Mouse (Mus musculus): Measurements from ENCODE around the gene Khdc3. TPM values are rescaled to one million over a fixed set of nuclear protein-coding genes. Genes with fewer than 3 reads are reported as not detected.

Gene Khdc3
- polyA plus RNA-seq, 1 experiment from 2014 or later, result 0.12 TPM

DNA sequence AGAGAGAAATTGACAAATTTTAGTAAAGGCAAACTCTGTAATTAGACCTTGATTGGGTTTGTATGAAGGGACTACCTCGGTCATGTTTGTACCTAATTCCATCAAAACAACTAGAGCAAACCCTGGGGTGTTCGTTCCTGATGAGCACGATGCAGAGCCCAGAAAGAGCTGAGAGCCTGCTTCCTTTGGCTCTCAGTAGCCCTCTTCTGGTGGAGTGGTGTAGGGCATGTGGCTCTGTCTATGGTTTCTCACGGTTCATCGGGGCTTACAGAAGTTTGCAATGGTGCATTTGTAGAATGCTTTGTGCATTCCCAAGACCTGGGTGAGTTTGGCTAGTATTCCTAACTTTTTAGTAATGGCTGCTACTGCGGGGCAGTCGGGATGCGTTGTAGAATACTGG is 20.1 kb downstream of the Khdc3 start:
- no peaks in the 10 kb centered on the region for H3K4me1 ChIP-seq (ENCODE audit: insufficient read depth, low read depth, low read length)
- no peak overlapping the region for H3K4me3 ChIP-seq (ENCODE audit: low read depth, low read length)
- no peak overlapping the region for H3K9ac ChIP-seq (replicated peaks; ENCODE audit: low read depth)
- peak; percentile 21 for DNase-seq (ENCODE audit: low spot score)
- H3K27ac ChIP-seq (ENCODE audit: low read length), result no peak overlapping the region
- no peak for ATAC-seq
- H3K9me3 ChIP-seq (ENCODE audit: low read length), result no peaks in the 10 kb centered on the region
- peaks cover 39% of the 10 kb centered on the region for H3K36me3 ChIP-seq (ENCODE audit: insufficient read depth, low read length)
- no peaks in the 10 kb centered on the region for H3K27me3 ChIP-seq (replicated peaks; ENCODE audit: insufficient read depth, low read length)
- TF ChIP-seq EP300 (IDR thresholded peaks at IDR 0.05) (no peak), CTCF (IDR thresholded peaks at IDR 0.05) (peak; percentile 70)
- no peak overlapping the region for H3K4me2 ChIP-seq (replicated peaks; ENCODE audit: low read depth, low read length)
- WGBS, result 69% methylated on average over 8 of the region's 8 CpGs

DNA sequence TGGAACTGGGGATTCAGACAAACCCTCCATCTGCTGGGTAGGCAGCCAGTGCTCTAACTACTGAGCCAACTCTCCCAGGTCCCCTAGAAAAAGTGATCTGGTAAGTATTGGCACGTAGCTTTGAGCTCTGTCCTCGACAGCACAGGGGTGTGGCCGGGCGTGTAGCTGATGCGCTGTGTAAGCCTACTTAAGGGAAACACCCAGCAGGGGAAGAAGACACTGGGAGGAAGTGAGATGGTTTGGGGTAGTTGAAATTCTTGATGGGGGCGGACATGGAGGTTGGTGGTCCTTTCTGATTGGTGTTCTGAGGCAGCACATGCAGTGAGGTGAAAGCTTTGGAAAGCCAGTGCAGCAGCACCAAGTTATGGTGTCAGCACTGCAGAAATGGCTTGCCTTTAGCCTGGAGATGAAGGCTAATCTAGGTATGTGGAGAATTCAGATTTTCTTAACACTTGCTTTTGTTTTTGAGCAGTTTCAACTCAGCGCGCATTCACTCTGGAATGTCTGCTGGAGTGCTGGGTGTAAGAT is 23.5 kb downstream of the Khdc3 start:
- no peak for TF ChIP-seq CTCF (IDR thresholded peaks at IDR 0.05)
- TF ChIP-seq EP300 (IDR thresholded peaks at IDR 0.05), result no peak
- Histone ChIP-seq H3K9ac (replicated peaks; ENCODE audit: low read depth) (no peak overlapping the region), H3K9me3 (ENCODE audit: low read length) (no peaks in the 10 kb centered on the region), H3K27me3 (replicated peaks; ENCODE audit: insufficient read depth, low read length) (no peaks in the 10 kb centered on the region), H3K36me3 (ENCODE audit: insufficient read depth, low read length) (peaks cover 39% of the 10 kb centered on the region), H3K27ac (ENCODE audit: low read length) (no peak overlapping the region), H3K4me3 (ENCODE audit: low read depth, low read length) (no peak overlapping the region), H3K4me2 (replicated peaks; ENCODE audit: low read depth, low read length) (no peak overlapping the region), H3K4me1 (ENCODE audit: insufficient read depth, low read depth, low read length) (no peaks in the 10 kb centered on the region)
- WGBS, result 88% methylated on average over 8 of the region's 8 CpGs
- ATAC-seq (no peak), DNase-seq (ENCODE audit: low spot score) (no peak)

DNA sequence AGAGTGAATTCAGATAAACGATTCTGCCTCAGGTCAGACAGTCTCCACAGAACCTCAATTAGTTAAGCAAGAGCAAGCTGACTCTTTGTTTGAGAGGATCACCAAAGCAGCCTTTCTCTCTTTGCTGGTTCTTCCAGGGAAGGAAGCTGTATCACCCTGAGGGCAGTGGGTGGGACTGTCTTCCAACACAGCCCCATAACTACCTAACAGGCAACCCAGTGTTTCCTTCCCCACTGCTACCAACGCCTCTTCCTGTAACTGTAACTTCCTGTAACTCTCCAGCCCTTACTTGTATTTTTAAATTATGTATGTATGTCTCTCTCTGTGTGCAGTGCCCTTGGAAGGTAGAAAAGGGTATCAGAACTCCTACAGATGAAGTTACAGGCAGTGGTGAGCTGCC is 25.8 kb downstream of the Khdc3 start:
- DNase-seq (ENCODE audit: low spot score) (no peak), ATAC-seq (no peak)
- 70% methylated on average over 2 of the region's 2 CpGs for WGBS
- Histone ChIP-seq H3K9ac (replicated peaks; ENCODE audit: low read depth) (no peak overlapping the region), H3K4me2 (replicated peaks; ENCODE audit: low read depth, low read length) (no peak overlapping the region), H3K27me3 (replicated peaks; ENCODE audit: insufficient read depth, low read length) (no peaks in the 10 kb centered on the region), H3K9me3 (ENCODE audit: low read length) (no peaks in the 10 kb centered on the region), H3K27ac (ENCODE audit: low read length) (no peak overlapping the region), H3K36me3 (ENCODE audit: insufficient read depth, low read length) (peaks cover 22% of the 10 kb centered on the region), H3K4me1 (ENCODE audit: insufficient read depth, low read depth, low read length) (no peaks in the 10 kb centered on the region), H3K4me3 (ENCODE audit: low read depth, low read length) (no peak overlapping the region)
- no peak for TF ChIP-seq CTCF (IDR thresholded peaks at IDR 0.05)
- TF ChIP-seq EP300 (IDR thresholded peaks at IDR 0.05), result no peak

DNA sequence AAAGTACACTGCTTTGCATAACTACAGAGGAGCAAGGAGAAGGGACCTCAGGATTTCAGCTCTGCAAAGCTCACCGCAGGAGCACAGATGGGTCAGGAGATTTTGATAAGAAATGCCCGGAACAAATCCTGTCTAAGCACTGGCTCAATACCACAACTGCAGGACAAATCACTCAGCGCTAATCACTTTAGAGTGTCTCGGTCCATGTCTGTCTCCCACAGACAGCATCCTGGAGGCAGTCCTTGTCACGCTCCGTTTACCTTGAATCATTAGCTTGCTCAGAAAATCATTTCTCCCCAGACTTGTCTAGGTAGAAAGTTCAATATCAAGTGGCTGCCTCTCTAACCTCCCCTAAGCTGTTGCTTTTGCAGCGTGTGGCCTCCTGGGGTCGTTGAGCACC is 28.2 kb downstream of the Khdc3 start:
- H3K4me1 ChIP-seq (ENCODE audit: insufficient read depth, low read depth, low read length), result no peaks in the 10 kb centered on the region
- H3K27me3 ChIP-seq (replicated peaks; ENCODE audit: insufficient read depth, low read length), result no peaks in the 10 kb centered on the region
- no peak overlapping the region for H3K4me2 ChIP-seq (replicated peaks; ENCODE audit: low read depth, low read length)
- no peak overlapping the region for H3K9ac ChIP-seq (replicated peaks; ENCODE audit: low read depth)
- WGBS, result 78% methylated on average over 8 of the region's 8 CpGs
- H3K36me3 ChIP-seq (ENCODE audit: insufficient read depth, low read length), result peaks cover 10% of the 10 kb centered on the region
- H3K9me3 ChIP-seq (ENCODE audit: low read length), result no peaks in the 10 kb centered on the region
- no peak overlapping the region for H3K4me3 ChIP-seq (ENCODE audit: low read depth, low read length)
- no peak for TF ChIP-seq EP300 (IDR thresholded peaks at IDR 0.05)
- no peak for TF ChIP-seq CTCF (IDR thresholded peaks at IDR 0.05)
- ATAC-seq, result no peak
- no peak for DNase-seq (ENCODE audit: low spot score)
- H3K27ac ChIP-seq (ENCODE audit: low read length), result no peak overlapping the region

DNA sequence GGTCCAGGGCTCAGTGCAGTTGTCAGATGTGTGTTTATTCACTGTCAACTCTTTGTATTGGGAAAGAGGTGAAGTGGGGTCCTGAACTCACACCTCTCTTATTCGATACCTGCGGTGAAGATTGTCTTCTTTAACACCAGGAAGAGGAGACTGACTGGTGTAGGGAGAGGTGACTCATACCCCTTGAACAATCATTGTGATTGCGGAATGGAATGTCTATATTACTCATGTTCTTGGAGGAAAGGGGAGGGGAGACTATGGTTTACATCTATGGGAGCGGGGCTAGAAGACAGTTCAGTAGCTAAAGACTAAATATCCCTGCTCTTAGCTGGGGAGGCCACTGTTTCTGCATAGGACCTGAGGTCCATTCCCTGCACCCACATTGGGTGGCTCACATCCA is 28.9 kb downstream of the Khdc3 start:
- 45% methylated on average over 4 of the region's 4 CpGs for WGBS
- H3K4me3 ChIP-seq (ENCODE audit: low read depth, low read length), result no peak overlapping the region
- peaks cover 5% of the 10 kb centered on the region; the same call in 1 of the 2 replicates for H3K36me3 ChIP-seq (ENCODE audit: insufficient read depth, low read length)
- TF ChIP-seq EP300 (IDR thresholded peaks at IDR 0.05), result no peak
- TF ChIP-seq CTCF (IDR thresholded peaks at IDR 0.05), result no peak
- no peaks in the 10 kb centered on the region for H3K9me3 ChIP-seq (ENCODE audit: low read length)
- no peak overlapping the region for H3K27ac ChIP-seq (ENCODE audit: low read length)
- peak; percentile 57 for DNase-seq (ENCODE audit: low spot score)
- H3K4me2 ChIP-seq (replicated peaks; ENCODE audit: low read depth, low read length), result no peak overlapping the region
- no peak for ATAC-seq
- H3K9ac ChIP-seq (replicated peaks; ENCODE audit: low read depth), result no peak overlapping the region
- no peaks in the 10 kb centered on the region for H3K4me1 ChIP-seq (ENCODE audit: insufficient read depth, low read depth, low read length)
- no peaks in the 10 kb centered on the region for H3K27me3 ChIP-seq (replicated peaks; ENCODE audit: insufficient read depth, low read length)

DNA sequence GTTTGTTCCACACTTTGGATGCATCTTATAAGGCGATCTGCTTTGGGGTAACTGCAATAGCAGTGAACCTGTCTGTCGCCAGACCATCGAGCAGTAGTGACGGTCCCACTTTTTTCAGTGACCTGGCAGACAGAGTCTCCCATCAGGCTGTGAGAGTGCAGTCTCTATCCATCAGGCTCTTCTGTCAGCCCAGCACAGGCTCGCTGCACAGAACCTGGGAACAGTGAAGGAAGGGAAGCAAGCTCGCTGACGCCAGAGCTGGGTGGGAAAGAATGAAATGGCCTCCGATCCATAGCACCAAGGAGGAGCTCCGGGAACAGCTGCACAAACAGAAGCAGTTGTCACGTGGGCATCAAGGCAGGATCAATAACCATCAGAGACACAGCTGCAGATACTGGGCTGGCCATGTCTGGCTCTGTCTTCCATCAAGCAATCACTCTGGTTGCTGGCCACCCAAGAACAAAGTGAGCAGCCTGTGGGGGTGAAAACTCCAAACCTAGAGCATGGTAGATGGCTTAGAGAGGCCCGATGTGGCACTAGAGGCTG is 35.8 kb downstream of the Khdc3 start:
- no peak overlapping the region for H3K27ac ChIP-seq (ENCODE audit: low read length)
- H3K9me3 ChIP-seq (ENCODE audit: low read length), result no peaks in the 10 kb centered on the region
- no peaks in the 10 kb centered on the region for H3K4me1 ChIP-seq (ENCODE audit: insufficient read depth, low read depth, low read length)
- H3K27me3 ChIP-seq (replicated peaks; ENCODE audit: insufficient read depth, low read length), result no peaks in the 10 kb centered on the region
- DNase-seq (ENCODE audit: low spot score), result no peak
- H3K4me2 ChIP-seq (replicated peaks; ENCODE audit: low read depth, low read length), result no peak overlapping the region
- H3K9ac ChIP-seq (replicated peaks; ENCODE audit: low read depth), result no peak overlapping the region
- no peaks in the 10 kb centered on the region for H3K36me3 ChIP-seq (ENCODE audit: insufficient read depth, low read length)
- TF ChIP-seq CTCF (IDR thresholded peaks at IDR 0.05), result no peak
- TF ChIP-seq EP300 (IDR thresholded peaks at IDR 0.05), result no peak
- no peak overlapping the region for H3K4me3 ChIP-seq (ENCODE audit: low read depth, low read length)
- 54% methylated on average over 11 of the region's 11 CpGs for WGBS
- no peak for ATAC-seq

Other genes starting within 250 kb of the Khdc3 start
- 1.8 TPM in 2 replicates for gene Pygo1, start 176.2 kb upstream of the Khdc3 start, polyA plus RNA-seq (2015; fragmentation: Nextera tagmentation; extraction: Ambion mirVana)
- gene Dyx1c1, start 143.1 kb upstream of the Khdc3 start, polyA plus RNA-seq (2015; fragmentation: Nextera tagmentation; extraction: Ambion mirVana), result 2.4 and 3.4 TPM in 2 replicates
- not detected in 2 replicates for gene Gm44503, start 143.0 kb upstream of the Khdc3 start, polyA plus RNA-seq (2015; fragmentation: Nextera tagmentation; extraction: Ambion mirVana)
- gene Ccpg1os, start 116.5 kb upstream of the Khdc3 start, polyA plus RNA-seq (2015; fragmentation: Nextera tagmentation; extraction: Ambion mirVana), result 31.2 and 38.3 TPM in 2 replicates
- 56.0 and 62.6 TPM in 2 replicates for gene Ccpg1, start 116.4 kb upstream of the Khdc3 start, polyA plus RNA-seq (2015; fragmentation: Nextera tagmentation; extraction: Ambion mirVana)
- gene Pigb, start 61.5 kb upstream of the Khdc3 start, polyA plus RNA-seq (2015; fragmentation: Nextera tagmentation; extraction: Ambion mirVana), result 5.5 and 6.5 TPM in 2 replicates
- gene Rab27a, start 57.0 kb upstream of the Khdc3 start, polyA plus RNA-seq (2015; fragmentation: Nextera tagmentation; extraction: Ambion mirVana), result 41.6 and 48.7 TPM in 2 replicates
- gene Gm20509, start 634 bp downstream of the Khdc3 start, polyA plus RNA-seq (2015; fragmentation: Nextera tagmentation; extraction: Ambion mirVana), result not detected in 2 replicates
- 58.8 and 59.8 TPM in 2 replicates for gene Rsl24d1, start 11.6 kb downstream of the Khdc3 start, polyA plus RNA-seq (2015; fragmentation: Nextera tagmentation; extraction: Ambion mirVana)